Mouse (Mus musculus) cerebellum, adult 8-10 months (tissue): ENCODE data around the gene Mrpl51.

Experiments
- DNase-seq: peaks from one replicate; pipeline ENCODE4 v3.0.0; 2022

Mrpl51 gene

GRCm38 (mm10) chr6:125191332-125192015 lies at the start of gene Mrpl51, which contains the start of gene Ncapd2:
TSS of gene Mrpl51 (plus strand) at chr6:125191801.
TSS of gene Ncapd2 (minus strand) at chr6:125191701.
- peak; percentile 96 for DNase-seq

- no peak for DNase-seq
These were observed 49.2 kb upstream of the Mrpl51 start for GRCm38 (mm10) chr6:125142436-125142835.

DNA sequence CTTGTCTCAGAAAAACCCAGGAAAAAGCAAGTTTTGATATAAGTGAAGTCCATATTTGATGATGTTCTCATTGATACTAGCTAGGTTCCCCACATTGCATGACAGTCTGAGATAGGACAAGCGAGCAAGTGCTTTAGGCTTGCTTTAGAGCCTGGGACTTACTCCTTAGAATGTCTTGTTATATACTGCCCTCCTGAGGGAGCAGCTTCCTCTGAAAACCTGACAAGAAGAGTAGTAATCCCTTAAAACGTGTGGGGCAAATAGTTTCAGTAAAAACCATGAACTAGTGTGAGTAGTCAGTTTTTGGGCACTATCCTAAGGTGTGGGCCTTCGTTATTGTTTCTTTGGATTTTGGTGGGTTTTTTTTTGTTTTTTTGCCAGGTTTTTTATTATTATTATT lies 48.5 kb upstream of the Mrpl51 start:
- DNase-seq = no peak

- DNase-seq = no peak
These were observed 47.7 kb upstream of the Mrpl51 start for GRCm38 (mm10) chr6:125143904-125144303.

- peak; percentile 90 for DNase-seq
These were observed 46.6 kb upstream of the Mrpl51 start, which contains the start of gene Iffo1 for GRCm38 (mm10) chr6:125145001-125145400. TSS of gene Iffo1 (plus strand) at chr6:125145241.

GRCm38 (mm10) chr6:125145479-125145951 lies 46.1 kb upstream of the Mrpl51 start:
- no peak for DNase-seq

DNA sequence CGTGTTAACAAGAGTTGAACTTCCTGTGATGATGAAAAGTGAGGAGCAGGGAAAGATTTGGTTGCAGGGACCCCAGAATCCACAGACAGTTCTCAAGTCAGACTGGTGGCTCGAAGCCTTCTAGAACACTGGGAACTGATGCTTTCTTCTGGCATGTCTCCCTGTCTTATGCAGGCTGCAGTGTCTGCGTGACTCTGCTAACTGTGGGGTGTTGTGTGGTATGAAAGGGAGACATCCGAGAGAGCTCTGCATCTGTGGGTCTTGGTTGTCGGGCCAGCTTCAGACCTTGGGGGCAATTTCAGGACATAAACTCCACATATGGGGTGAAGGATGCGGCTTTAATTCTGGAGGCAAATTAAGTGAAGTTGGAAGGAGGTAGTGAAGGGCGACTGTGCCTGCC lies 45.5 kb upstream of the Mrpl51 start:
- DNase-seq = no peak

DNA sequence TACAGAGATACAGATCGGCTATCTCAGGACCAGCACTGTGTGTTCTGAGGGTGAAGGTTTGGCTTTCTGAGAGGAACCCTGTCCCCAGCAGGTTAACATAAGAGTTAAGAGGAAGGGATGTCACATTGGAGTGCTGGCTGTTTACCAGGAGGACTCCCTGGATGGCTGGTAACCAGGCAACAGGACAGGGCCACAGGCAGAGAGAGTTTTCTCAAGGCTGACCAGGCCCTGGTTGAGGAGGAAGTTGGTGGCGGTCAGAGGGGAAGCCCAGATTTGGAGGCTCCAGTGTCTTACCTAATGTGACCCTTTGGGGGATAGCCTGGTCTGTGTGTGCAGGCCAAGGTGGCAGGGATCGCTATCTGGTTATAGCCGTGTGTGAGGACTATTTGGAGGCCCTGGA lies 44.8 kb upstream of the Mrpl51 start:
- DNase-seq = no peak

GRCm38 (mm10) chr6:125147329-125147728 lies 44.3 kb upstream of the Mrpl51 start:
- DNase-seq = no peak

- no peak for DNase-seq
These were observed 43.2 kb upstream of the Mrpl51 start for GRCm38 (mm10) chr6:125148251-125148925.

- no peak for DNase-seq
These were observed 42.6 kb upstream of the Mrpl51 start for GRCm38 (mm10) chr6:125148926-125149568.

GRCm38 (mm10) chr6:125149569-125149950 lies 42.0 kb upstream of the Mrpl51 start:
- DNase-seq = no peak

- no peak for DNase-seq
These were observed 39.2 kb upstream of the Mrpl51 start for GRCm38 (mm10) chr6:125152212-125153017.

- no peak for DNase-seq
These were observed 38.6 kb upstream of the Mrpl51 start for GRCm38 (mm10) chr6:125153018-125153389.

GRCm38 (mm10) chr6:125153682-125154081 lies 37.9 kb upstream of the Mrpl51 start:
- no peak for DNase-seq

- no peak for DNase-seq
These were observed 37.1 kb upstream of the Mrpl51 start for GRCm38 (mm10) chr6:125154550-125154949.

DNA sequence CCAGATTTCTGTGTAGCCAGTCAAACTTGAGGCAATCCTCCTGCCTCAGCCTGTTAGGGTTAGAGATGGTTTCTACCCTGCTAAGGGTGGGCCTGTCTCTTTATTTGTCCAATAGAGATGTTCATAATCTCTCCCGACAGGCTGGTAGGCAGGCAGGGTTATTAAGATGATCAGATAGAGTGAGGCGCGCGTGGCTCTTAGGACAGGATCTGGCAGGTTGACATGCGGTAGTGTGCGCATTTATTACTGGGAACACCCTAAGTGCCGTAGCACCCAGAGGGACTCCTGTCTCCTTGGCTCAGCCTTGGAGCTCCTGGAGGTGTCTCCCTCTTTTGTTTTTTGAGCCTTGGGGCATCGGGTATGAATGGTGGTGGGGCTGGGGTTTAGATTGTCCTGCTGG lies 36.3 kb upstream of the Mrpl51 start:
- no peak for DNase-seq

DNA sequence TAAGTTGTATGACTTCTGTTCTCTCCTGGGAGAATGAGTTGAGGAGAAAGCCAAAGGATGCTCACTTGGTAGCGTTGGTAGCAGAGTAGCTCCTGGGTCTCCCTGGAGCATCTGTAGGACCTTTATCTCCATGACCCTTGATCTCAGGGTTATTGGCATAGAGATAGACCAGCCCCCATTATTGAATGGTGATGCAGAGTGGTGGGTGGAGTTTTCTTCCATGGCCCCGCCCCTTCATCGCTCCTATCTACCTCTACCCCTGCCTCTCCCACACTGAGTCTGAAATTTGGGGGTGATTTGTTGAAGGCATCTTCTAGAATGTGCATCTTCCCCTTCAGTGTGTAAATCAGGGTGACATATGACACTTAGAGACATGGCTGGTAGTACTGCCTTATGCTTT lies 35.1 kb upstream of the Mrpl51 start:
- no peak for DNase-seq

DNA sequence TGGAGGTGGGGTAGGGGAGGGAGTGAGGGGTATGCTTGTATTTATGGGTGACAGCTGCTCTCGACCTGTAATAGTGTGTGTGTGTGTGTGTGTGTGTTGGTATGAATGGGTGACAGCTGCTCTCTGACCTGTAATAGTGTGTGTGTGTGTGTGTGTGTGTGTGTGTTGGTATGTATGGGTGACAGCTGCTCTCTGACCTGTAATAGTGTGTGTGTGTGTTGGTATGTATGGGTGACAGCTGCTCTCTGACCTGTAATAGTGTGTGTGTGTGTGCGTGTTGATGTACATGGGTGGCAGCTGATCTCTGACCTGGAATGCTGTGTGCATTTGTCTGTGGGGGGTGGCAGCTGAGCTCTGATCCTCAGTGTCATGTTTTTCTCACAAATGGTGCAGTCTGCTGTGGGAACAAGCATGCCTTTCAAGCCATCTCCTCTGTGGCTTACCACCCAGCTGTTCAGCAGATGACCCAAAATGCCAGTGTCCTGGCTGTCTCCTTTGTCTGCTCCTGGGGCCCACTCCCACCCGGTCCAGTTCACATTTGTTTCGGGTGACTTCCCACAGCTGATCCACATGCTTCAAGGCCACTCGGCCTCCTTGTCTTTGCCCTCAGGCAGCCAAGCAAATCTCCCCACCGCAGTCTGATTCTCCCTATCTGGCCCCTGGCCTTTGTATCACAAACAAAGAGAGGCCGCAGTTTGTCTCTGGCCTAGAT lies 34.5 kb upstream of the Mrpl51 start:
- no peak for DNase-seq

- DNase-seq = no peak
These were observed 32.6 kb upstream of the Mrpl51 start for GRCm38 (mm10) chr6:125158944-125159492.

DNA sequence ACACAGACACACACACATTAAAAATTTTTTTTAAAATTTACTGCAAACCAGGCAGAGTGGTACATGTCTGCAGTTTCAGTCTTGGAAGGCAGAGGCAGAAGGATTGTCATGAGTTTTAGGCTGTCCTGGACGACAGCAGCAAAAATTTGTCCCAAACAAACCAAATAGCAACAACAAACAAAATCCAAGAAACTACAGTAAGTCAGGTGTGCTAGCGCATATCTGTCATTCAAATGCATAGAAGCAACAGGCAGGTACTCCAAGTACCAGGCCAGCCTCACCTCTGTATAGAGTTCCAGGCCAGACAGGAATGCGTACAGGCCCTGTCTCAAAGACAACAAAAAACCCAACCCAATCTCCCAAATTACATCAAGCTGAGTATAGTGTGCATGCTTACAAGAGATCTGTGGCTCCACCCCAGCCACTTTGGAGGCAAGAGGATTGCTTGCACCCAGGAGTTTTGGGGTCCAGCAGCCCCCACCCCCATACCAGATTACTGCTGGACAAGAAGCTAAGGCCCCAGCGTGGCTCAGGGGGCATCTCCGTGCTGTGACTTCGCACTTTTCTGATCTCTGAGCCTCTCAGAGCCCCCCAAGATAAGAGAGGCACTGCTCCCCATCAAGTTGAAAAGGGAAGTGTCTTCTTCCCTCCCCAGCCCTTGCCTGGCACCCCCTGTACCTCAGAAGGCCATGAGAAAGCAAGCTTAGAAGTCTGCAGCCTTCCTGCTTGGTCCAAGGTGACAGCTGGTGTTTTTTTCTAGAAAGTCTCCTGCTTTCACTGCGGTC lies 31.6 kb upstream of the Mrpl51 start:
- DNase-seq = no peak
